Mouse (Mus musculus): ENCODE results near the gene Tfb2m.

DNA sequence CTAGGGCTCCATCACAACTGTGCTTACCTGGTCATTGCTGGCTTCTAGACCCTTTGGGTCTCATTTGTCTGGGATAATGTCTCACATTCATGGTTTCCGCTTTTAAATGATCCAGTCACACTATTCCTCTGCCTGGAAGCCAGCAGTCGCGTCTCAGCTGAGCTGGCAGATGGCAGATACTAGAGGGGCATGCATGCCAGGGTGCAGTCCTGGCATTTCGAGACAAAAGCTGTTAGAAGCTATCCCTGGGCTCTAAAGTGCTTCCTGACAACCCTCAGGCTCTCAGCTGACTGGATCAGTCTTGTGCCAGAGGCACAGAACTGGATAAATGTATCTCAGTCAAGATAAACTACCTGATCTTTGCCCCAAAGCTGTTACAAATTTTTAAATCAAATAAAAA is 42.2 kb upstream of the Tfb2m start:
- TF ChIP-seq CTCF (IDR thresholded peaks at IDR 0.05; ENCODE audit: low read depth): no peak
- no peak for TF ChIP-seq EP300 (IDR thresholded peaks at IDR 0.05; ENCODE audit: low read depth)

Measured in heart, postnatal 0 days (tissue).